Mouse (Mus musculus) liver, embryonic 16.5 days (tissue): ENCODE measurements around the gene Flvcr2. TPM values are rescaled to one million over a fixed set of nuclear protein-coding genes. Genes with fewer than 3 reads are reported as not detected.

Source experiments
- ATAC-seq: fragments of 200-750 bp; cut with Nextera tagmentation; 2 replicates; pipeline ENCODE4 v1.8.0; 2017; ENCODE audit warnings: low read depth, mild to moderate bottlenecking, moderate number of reproducible peaks, moderate library complexity
- H3K27ac ChIP-seq: fragments of 300-500 bp; sonication (generic); 2 replicates; pipeline ENCODE4 v1.5.1; 2014; ENCODE audit warnings: mild to moderate bottlenecking, low read length
- H3K27me3 ChIP-seq: fragments of 300-500 bp; sonication (generic); 2 replicates; pipeline ENCODE4 v1.6.1; 2014; ENCODE audit warnings: low read depth, low read length, mixed read lengths; ENCODE audit not compliant: control insufficient read depth, insufficient read depth
- H3K36me3 ChIP-seq: fragments of 300-500 bp; sonication (generic); 2 replicates; pipeline ENCODE4 v1.6.1; 2014; ENCODE audit warnings: mild to moderate bottlenecking; ENCODE audit not compliant: control insufficient read depth, insufficient read depth
- H3K4me1 ChIP-seq: fragments of 300-500 bp; sonication (generic); 2 replicates; pipeline ENCODE4 v1.6.1; 2014; ENCODE audit warnings: low read depth, low read length, mixed read lengths; ENCODE audit not compliant: control insufficient read depth
- H3K4me2 ChIP-seq: fragments of 300-500 bp; sonication (generic); 2 replicates; pipeline ENCODE4 v1.6.1; 2014; ENCODE audit warnings: low read depth, low read length, mixed read lengths
- H3K4me3 ChIP-seq: fragments of 300-500 bp; sonication (generic); 2 replicates; pipeline ENCODE4 v1.5.1; 2014; ENCODE audit warnings: low read depth, mild to moderate bottlenecking, low read length
- H3K9ac ChIP-seq: fragments of 300-500 bp; sonication (generic); 2 replicates; pipeline ENCODE4 v1.6.1; 2014; ENCODE audit warnings: low read depth, low read length
- H3K9me3 ChIP-seq: fragments of 300-500 bp; sonication (generic); replicated peaks from 2 replicates; pipeline ENCODE4 v1.6.1; 2016; ENCODE audit warnings: low read length; ENCODE audit not compliant: control insufficient read depth
- WGBS: fragments of 180-500 bp; shearing (Covaris S2); extraction: QIAGEN DNeasy Blood & Tissue Kit; methylation state at CpG from one replicate; pipeline ENCODE4 v1.1.7; 2014; ENCODE audit not compliant: insufficient replicate concordance; 5-methylcytosine and 5-hydroxymethylcytosine counted together
- polyA plus RNA-seq: library from polyadenylated mRNA; unstranded; fragments of >200 nt; fragmentation: Nextera tagmentation; extraction: Ambion mirVana; gene quantifications from 2 replicates; pipeline ENCODE4 v1.2.1, GENCODE M21; 2015

Gene Flvcr2
- polyA plus RNA-seq, 1 experiment from 2014 or later = 10.0 TPM

DNA sequence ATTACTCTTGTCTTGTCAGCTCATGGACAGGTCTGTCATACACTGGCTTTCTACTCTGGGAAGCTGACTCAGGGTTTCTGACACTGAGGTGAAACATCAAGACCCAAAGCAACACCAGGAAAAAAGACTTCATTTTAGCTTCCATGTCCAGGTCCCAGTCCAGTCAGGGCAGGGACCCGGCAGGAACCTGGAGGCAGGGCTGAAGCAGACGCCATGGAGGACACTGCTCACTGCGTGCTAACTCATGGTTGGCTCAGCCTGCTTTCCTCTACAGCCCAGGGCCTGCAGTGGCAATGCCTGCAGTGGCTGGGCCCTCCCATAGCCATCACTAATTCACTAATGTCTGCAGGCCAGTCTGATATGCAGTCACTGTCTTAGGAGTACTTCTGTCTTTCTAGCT, 82.5 kb downstream of the Flvcr2 start:
- Histone ChIP-seq H3K27me3 (no peaks in the 10 kb centered on the region), H3K9me3 (no peaks in the 10 kb centered on the region), H3K9ac (no peak overlapping the region), H3K4me3 (no peak overlapping the region), H3K36me3 (no peaks in the 10 kb centered on the region), H3K4me1 (peaks cover 9% of the 10 kb centered on the region), H3K27ac (no peak overlapping the region), H3K4me2 (no peak overlapping the region)
- ATAC-seq = no peak
- 85% methylated on average over 3 of the region's 3 CpGs for WGBS

DNA sequence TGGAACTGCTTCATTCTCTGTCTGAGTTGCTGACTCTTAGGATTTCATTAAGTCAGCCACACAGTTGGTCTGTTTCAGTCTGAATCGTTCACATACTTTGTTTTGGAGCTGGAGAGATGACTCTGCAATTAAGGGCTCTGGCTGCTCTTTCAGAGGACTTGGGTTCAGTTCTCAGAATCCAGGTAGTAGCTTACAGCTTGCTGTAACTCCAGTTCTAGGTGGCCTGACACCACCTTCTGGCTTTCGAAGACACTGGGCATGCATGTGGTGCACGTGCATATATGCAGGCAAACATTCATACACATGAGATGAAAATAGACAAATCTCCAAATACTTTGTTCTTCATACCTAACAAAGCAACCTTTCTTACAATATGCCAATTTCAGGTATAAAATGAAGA, 83.5 kb downstream of the Flvcr2 start:
- WGBS = 81% methylated on average over 3 of the region's 3 CpGs
- Histone ChIP-seq H3K36me3 (no peaks in the 10 kb centered on the region), H3K4me2 (no peak overlapping the region), H3K9me3 (no peaks in the 10 kb centered on the region), H3K9ac (no peak overlapping the region), H3K4me1 (peaks cover 6% of the 10 kb centered on the region), H3K4me3 (no peak overlapping the region), H3K27ac (no peak overlapping the region), H3K27me3 (no peaks in the 10 kb centered on the region)
- no peak for ATAC-seq

DNA sequence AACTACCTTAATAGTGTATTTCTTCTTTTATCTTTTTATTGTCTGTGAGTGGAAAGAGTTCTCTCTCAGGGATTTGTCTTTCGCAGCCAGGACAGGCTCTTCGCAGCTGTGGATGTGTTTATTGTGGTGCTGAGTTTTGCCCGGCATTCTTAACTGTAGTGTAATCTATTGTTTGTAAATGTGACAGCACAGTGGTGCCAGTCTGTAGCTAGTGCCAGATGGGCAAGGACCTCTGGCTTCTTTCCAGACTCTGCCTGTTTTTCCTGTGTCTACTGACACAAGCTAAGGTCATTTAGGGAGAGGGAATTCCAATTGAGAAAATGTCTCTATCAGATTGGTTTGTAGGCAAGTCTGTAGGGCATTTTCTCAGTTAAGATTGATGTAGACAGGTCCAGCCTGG, 84.4 kb downstream of the Flvcr2 start:
- no peaks in the 10 kb centered on the region for H3K36me3 ChIP-seq

DNA sequence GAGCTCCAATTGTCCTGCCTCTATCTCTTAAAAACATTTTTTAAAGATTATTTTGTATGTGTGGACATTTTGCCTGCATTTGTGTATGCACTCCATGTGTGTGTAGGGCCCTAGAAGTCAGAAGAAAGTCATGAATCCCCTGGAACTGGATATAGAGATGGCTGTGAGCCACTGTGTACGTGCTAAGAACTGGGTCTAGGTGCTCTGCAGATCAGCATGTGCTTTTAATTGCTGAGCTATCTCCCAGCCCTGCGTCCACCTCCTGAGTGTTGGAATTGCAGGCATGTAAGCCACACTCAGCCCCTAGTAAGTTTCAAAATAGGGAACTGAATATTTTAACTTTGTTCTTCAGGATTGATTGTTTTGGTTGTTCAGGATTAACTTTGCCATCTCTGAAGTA, 88.2 kb downstream of the Flvcr2 start:
- 80% methylated on average over 2 of the region's 2 CpGs for WGBS
- Histone ChIP-seq H3K4me1 (no peaks in the 10 kb centered on the region), H3K27me3 (no peaks in the 10 kb centered on the region), H3K4me2 (no peak overlapping the region), H3K9me3 (no peaks in the 10 kb centered on the region), H3K27ac (no peak overlapping the region), H3K9ac (no peak overlapping the region), H3K4me3 (no peak overlapping the region), H3K36me3 (no peaks in the 10 kb centered on the region)
- no peak for ATAC-seq

More for the DNA sequence above, 84.4 kb downstream of the Flvcr2 start:
- Histone ChIP-seq H3K4me2 (no peak overlapping the region), H3K9me3 (no peaks in the 10 kb centered on the region), H3K27me3 (no peaks in the 10 kb centered on the region), H3K4me3 (no peak overlapping the region), H3K27ac (no peak overlapping the region), H3K9ac (no peak overlapping the region), H3K4me1 (peaks cover 6% of the 10 kb centered on the region)
- 74% methylated on average over 3 of the region's 3 CpGs for WGBS
- no peak for ATAC-seq

DNA sequence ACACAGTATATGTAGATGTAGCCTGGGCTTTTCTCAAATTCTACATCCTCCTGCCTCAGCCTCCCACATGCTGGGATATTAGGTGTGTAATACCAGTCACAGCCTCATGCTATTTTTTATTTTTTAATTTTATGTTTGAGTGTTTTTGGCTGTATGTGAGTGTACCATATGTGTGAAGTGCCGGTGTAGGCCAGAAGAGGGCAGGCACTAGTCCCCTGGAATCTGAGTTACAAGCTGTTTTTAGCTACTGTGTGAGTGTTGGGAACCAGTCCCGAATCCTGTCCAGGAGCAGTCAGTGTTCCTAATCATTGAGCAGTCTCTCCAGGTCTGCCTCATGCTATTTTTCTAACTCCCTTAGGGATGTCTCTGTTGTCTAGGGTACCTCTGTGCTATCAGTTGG, 91.4 kb downstream of the Flvcr2 start:
- Histone ChIP-seq H3K4me2 (no peak overlapping the region), H3K9ac (no peak overlapping the region), H3K9me3 (no peaks in the 10 kb centered on the region), H3K36me3 (no peaks in the 10 kb centered on the region; the same call in 1 of the 2 replicates), H3K27ac (no peak overlapping the region), H3K4me3 (no peak overlapping the region), H3K4me1 (no peaks in the 10 kb centered on the region), H3K27me3 (no peaks in the 10 kb centered on the region)
- 71% methylated on average over 2 of the region's 2 CpGs for WGBS
- ATAC-seq = no peak

DNA sequence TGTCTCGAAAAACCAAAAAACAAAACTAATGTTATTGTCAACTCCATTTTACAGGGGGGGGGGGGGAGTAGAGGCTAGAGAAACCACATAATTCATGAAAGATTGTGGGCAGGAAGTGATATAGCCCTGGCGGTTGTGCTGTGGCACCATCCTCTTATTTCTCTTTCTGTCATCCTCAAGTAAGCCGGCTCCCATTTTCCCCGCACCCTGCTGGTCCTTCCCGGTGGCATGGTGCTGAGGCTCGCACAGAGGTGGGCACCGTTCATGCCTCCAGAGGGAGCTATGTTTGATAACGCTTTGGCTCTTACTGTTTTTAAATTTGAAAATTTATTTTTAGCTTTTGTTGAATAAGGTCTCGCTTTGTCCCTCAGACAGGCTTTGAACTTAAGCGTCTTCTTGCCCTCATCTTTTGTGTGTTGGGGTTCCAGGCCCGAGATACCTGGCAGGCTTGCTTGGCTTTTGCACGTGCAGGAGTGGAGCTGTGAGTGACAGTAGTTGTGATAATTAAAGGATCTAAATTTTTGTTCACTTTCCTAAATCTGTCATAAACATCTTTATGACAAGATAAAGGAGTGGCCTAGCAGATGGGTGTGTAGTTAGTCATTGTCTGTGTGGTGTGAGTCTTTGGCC, 93.1 kb downstream of the Flvcr2 start:
- Histone ChIP-seq H3K9ac (no peak overlapping the region), H3K9me3 (no peaks in the 10 kb centered on the region), H3K4me1 (no peaks in the 10 kb centered on the region), H3K36me3 (no peaks in the 10 kb centered on the region; the same call in 1 of the 2 replicates), H3K27me3 (no peaks in the 10 kb centered on the region), H3K4me2 (no peak overlapping the region), H3K4me3 (no peak overlapping the region), H3K27ac (no peak overlapping the region)
- WGBS = 60% methylated on average over 12 of the region's 12 CpGs
- no peak for ATAC-seq

DNA sequence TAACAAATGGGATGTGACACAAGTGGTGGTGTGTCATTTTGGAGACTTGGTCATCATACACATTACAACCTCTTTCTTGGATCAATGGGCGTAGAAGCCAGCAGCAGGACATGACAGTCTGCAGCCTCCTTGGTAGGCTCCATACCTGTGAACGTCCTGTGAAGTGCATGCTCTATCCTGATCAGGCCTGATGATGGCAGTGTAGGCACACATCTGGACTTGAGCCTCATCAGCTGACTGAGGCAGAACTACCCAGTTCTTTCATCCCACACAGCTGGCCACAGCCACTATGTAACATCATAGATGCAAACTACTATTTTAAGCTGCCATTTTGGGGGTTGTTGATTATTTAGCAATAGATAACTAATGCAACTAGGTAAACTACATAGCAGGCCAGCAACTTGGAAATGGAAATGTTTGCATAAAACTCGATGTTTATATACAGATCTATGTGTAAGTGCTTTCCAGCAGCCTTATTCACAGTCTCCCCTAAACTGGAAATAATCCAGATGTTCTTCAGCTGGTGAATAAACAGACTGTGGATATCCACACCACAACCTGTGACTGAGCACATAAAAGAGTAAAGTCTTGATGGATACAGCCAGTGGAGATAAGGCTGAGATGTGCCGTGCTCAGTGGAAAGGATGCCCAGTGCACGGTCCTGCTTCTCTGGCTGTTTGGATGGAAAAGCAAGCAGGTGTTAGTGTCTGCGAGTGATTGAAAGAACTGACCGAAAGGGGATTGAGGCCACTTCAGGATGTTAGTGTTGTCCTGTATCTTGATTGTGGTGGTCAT, 102.0 kb downstream of the Flvcr2 start:
- Histone ChIP-seq H3K9me3 (no peaks in the 10 kb centered on the region), H3K4me2 (no peak overlapping the region), H3K4me1 (no peaks in the 10 kb centered on the region), H3K27me3 (no peaks in the 10 kb centered on the region), H3K36me3 (no peaks in the 10 kb centered on the region; the same call in 1 of the 2 replicates), H3K27ac (no peak overlapping the region), H3K4me3 (no peak overlapping the region), H3K9ac (no peak overlapping the region)
- 74% methylated on average over 7 of the region's 7 CpGs for WGBS
- no peak for ATAC-seq

DNA sequence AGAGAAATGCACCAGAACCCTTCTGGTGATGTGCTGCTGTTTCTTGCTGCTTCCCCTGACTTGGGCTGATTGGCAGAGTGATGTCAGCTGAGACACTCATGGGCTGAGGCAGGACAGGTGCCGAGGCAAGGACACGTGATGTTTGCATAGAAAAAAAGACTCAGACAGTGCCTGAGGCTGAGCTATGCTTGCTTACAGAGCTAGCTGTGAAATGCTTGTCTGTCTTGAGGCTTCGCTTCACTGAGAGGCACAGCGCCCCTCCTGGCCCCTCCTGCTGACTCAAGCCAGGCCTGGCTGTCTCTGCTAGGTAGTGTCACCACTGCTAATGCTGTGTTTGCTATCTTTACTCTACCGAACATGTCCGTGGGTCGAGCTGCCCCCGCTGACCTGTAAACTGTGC, 104.3 kb downstream of the Flvcr2 start:
- Histone ChIP-seq H3K36me3 (no peaks in the 10 kb centered on the region; the same call in 1 of the 2 replicates), H3K9me3 (no peaks in the 10 kb centered on the region), H3K4me2 (no peak overlapping the region), H3K4me1 (no peaks in the 10 kb centered on the region), H3K4me3 (no peak overlapping the region), H3K9ac (no peak overlapping the region), H3K27ac (no peak overlapping the region), H3K27me3 (no peaks in the 10 kb centered on the region)
- 75% methylated on average over 8 of the region's 8 CpGs for WGBS
- no peak for ATAC-seq

DNA sequence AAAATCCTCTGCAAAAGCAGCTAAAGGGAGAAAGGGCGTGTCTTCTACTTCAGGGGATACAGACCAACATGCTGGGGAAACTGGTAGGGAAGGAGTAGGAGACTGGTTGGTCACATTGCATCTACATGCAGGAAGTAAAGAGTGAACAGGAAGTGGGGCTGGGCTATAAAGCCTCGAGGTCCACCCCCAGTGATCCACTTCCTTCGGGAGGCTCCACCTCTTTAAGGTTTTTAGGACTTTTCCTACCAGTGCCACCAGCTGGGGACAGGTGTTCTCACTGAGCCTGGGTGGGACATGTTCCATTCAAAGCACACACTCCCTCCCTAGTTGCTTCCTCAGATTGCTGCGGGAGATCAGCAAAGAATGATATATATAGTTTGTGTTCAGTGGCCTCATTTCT, 107.5 kb downstream of the Flvcr2 start:
- no peak for ATAC-seq
- Histone ChIP-seq H3K36me3 (no peaks in the 10 kb centered on the region; the same call in 1 of the 2 replicates), H3K27me3 (no peaks in the 10 kb centered on the region), H3K4me2 (no peak overlapping the region), H3K4me3 (no peak overlapping the region), H3K9ac (no peak overlapping the region), H3K4me1 (no peaks in the 10 kb centered on the region), H3K9me3 (no peaks in the 10 kb centered on the region), H3K27ac (no peak overlapping the region)
- 63% methylated on average over 4 of the region's 4 CpGs for WGBS
